In the genomic region with DNA sequence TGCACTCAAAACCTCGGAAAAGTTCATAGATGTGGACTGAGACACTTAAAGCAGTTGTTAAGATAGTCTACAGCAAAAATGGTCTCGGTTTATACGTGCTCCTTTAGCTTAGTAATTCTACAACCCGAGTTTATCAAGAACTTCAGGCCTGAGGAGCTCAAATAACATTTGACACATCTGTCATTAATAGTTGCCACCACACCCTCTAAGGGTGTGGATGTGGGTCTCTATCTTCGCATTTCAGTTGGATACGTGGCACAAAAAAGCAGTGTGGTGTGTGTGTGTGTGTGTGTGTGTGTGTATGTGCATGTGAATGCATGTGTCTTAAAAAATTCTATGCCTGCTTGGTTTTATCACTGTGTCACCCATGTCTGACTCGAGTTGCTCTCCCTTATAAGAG, we compare ENCODE assay signal across 1 mouse cellular context.
TF ChIP-seq lines count a peak whose summit lies in the region.

No protein-coding gene starts in this region.

TF ChIP-seq in MEL, 35 proteins besides CTCF, POLR2A, EP300 and RAD21 (continued from another document):
- TF ChIP-seq ELF1 (IDR thresholded peaks at IDR 0.05; ENCODE audit: low read depth, low read length) (no peak), GABPA (IDR thresholded peaks at IDR 0.05; ENCODE audit: low read depth, low read length) (no peak; the same call in 1 of the 2 replicates), ZMIZ1 (IDR thresholded peaks at IDR 0.05; ENCODE audit: low read depth, low read length) (peak; percentile 37; the same call in 1 of the 2 replicates), ETS1 (IDR thresholded peaks at IDR 0.05; ENCODE audit: low read depth, low read length) (peak; percentile 88), CHD1 (IDR thresholded peaks at IDR 0.05; ENCODE audit: low read depth, low read length) (no peak; the same call in 1 of the 2 replicates), TBP (IDR thresholded peaks at IDR 0.05; ENCODE audit: low read depth, low read length) (peak; percentile 86), RCOR1 (IDR thresholded peaks at IDR 0.05; ENCODE audit: low read depth, low read length) (no peak), POLR2AphosphoS2 (IDR thresholded peaks at IDR 0.05; ENCODE audit: low read length) (no peak), CHD2 (IDR thresholded peaks at IDR 0.05; ENCODE audit: low read length) (no peak), ZKSCAN1 (IDR thresholded peaks at IDR 0.05; ENCODE audit: low read depth, low read length) (no peak), JUND (IDR thresholded peaks at IDR 0.05; ENCODE audit: low read depth, low read length) (peak; percentile 13; the same call in 1 of the 2 replicates), SIN3A (IDR thresholded peaks at IDR 0.05; ENCODE audit: low read length) (peak; percentile 86)
